Mouse (Mus musculus) embryonic facial prominence, embryonic 13.5 days (tissue): ENCODE results near the gene Ints5. TPM values are rescaled to one million over a fixed set of nuclear protein-coding genes. Genes with fewer than 3 reads are reported as not detected.
A peak's percentile ranks its signal among the peaks of the same experiment; 100 is the strongest.

Source experiments
- ATAC-seq: fragments of 200-750 bp; cut with Nextera tagmentation; 2 replicates; pipeline ENCODE4 v1.8.0; 2017; ENCODE audit warnings: low read depth; ENCODE audit not compliant: insufficient number of reproducible peaks, insufficient read depth, low FRiP score, low TSS enrichment
- H3K27ac ChIP-seq: fragments of 300-500 bp; sonication (generic); 2 replicates; pipeline ENCODE4 v1.5.1; 2015; ENCODE audit warnings: moderate library complexity, mild to moderate bottlenecking, inconsistent platforms
- H3K27me3 ChIP-seq: fragments of 300-500 bp; sonication (generic); 2 replicates; pipeline ENCODE4 v1.6.1; 2015; ENCODE audit warnings: mild to moderate bottlenecking, inconsistent platforms
- H3K36me3 ChIP-seq: fragments of 300-500 bp; sonication (generic); 2 replicates; pipeline ENCODE4 v1.6.1; 2015; ENCODE audit warnings: mild to moderate bottlenecking, inconsistent platforms
- H3K4me1 ChIP-seq: fragments of 300-500 bp; sonication (generic); 2 replicates; pipeline ENCODE4 v1.6.1; 2015; ENCODE audit warnings: inconsistent platforms
- H3K4me2 ChIP-seq: fragments of 300-500 bp; sonication (generic); 2 replicates; pipeline ENCODE4 v1.6.1; 2015; ENCODE audit warnings: moderate library complexity, mild to moderate bottlenecking, inconsistent platforms
- H3K4me3 ChIP-seq: fragments of 300-500 bp; sonication (generic); 2 replicates; pipeline ENCODE4 v1.5.1; 2015; ENCODE audit warnings: mild to moderate bottlenecking, inconsistent platforms
- H3K9ac ChIP-seq: fragments of 300-500 bp; sonication (generic); 2 replicates; pipeline ENCODE4 v1.6.1; 2015; ENCODE audit warnings: mild to moderate bottlenecking, inconsistent platforms
- H3K9me3 ChIP-seq: fragments of 300-500 bp; sonication (generic); 2 replicates; pipeline ENCODE4 v1.6.1; 2016; ENCODE audit warnings: inconsistent platforms
- WGBS: fragments of 180-500 bp; shearing (Covaris S2); methylation state at CpG from one replicate; pipeline ENCODE4 v1.1.7; 2015; ENCODE audit warnings: mixed read lengths; 5-methylcytosine and 5-hydroxymethylcytosine counted together
- polyA plus RNA-seq: library from polyadenylated mRNA; unstranded; fragments of >200 nt; fragmentation: Nextera tagmentation; extraction: Ambion mirVana; gene quantifications from 2 replicates; pipeline ENCODE4 v1.2.1, GENCODE M21; 2015

Gene Ints5
- polyA plus RNA-seq, 1 experiment from 2014 or later, result 42.6 TPM

DNA sequence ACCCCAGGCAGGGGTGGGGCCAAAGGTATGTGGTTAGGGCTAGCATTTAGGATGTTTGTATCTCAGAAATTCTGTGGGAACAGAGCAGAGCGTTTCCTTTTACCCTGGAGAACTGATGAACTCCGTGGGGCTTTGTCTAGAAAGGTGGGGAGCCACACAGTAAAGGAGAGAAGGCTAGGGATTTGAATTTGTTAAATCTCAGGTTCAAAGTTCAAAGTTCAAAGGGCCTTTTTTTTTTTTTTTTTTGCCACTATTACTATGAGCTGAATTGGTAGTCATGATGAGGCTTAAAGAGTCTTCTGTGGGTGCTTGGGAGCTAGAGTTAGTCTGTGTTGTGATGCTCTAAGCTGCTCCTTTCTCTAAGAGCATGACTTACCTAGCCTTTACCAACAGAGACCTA, 43.9 kb downstream of the Ints5 start:
- Histone ChIP-seq H3K9me3 (no peaks in the 10 kb centered on the region), H3K4me2 (no peak overlapping the region), H3K36me3 (peaks cover 74% of the 10 kb centered on the region), H3K9ac (no peak overlapping the region), H3K27me3 (no peaks in the 10 kb centered on the region), H3K4me1 (peaks cover 15% of the 10 kb centered on the region), H3K27ac (no peak overlapping the region), H3K4me3 (no peak overlapping the region)
- WGBS, result 86% methylated on average over 2 of the region's 2 CpGs
- ATAC-seq, result no peak

DNA sequence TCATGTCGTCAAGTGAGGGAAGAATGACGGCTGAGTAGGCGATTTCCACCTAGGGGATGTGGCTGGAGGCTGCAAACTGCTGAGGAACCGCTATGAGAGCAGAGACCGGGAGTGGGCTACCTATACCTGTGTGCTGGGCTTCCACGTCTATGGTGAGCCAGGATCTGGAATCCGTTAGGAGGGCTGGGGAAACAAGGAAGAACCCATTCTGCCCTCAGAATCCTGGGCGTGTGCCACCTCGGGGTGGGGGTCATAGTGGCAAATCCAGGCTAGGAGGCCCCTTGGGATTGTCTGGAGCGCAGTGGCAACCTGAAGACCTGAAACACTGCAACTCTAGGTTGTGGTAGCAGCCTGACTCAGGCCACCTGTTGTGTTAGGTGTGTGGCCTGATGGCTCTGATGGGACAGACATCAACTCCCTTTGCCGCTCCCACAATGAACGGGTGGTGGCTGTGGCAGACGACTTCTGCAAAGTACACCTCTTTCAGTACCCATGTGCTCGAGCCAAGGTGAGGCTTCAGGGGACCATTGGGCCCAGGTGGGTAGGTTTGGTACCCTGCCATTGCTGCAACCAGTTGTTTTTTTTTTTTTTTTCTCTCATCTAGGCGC, 47.8 kb downstream of the Ints5 start:
- Histone ChIP-seq H3K27me3 (no peaks in the 10 kb centered on the region), H3K4me3 (peak overlapping the region; percentile 97), H3K9ac (peak overlapping the region; percentile 99), H3K9me3 (no peaks in the 10 kb centered on the region), H3K27ac (peak overlapping the region; percentile 99), H3K4me2 (peak overlapping the region; percentile 59), H3K36me3 (peaks cover 59% of the 10 kb centered on the region), H3K4me1 (peaks cover 42% of the 10 kb centered on the region)
- ATAC-seq, result no peak
- WGBS, result 73% methylated on average over 15 of the region's 15 CpGs

DNA sequence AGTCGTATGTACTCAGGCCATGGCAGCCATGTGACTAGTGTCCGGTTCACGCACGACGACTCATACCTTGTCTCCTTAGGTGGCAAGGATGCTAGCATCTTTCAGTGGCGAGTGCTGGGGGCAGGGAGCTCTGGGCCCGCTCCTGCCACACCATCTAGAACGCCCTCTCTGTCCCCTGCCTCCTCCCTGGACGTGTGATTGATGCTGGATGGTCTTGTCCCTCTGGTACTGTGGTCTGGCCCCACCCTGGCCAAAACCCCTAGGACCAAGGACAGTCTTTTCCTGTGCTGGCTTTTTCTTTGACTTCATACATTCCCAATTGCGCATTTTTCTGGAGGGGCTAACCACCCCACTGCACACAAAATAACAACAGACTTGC, 48.3 kb downstream of the Ints5 start:
- Histone ChIP-seq H3K4me3 (peak overlapping the region; percentile 97), H3K27me3 (no peaks in the 10 kb centered on the region), H3K9me3 (no peaks in the 10 kb centered on the region), H3K4me1 (peaks cover 43% of the 10 kb centered on the region), H3K27ac (peak overlapping the region; percentile 99), H3K4me2 (peak overlapping the region; percentile 59), H3K9ac (peak overlapping the region; percentile 99), H3K36me3 (peaks cover 61% of the 10 kb centered on the region)
- ATAC-seq, result no peak
- 38% methylated on average over 10 of the region's 10 CpGs for WGBS

DNA sequence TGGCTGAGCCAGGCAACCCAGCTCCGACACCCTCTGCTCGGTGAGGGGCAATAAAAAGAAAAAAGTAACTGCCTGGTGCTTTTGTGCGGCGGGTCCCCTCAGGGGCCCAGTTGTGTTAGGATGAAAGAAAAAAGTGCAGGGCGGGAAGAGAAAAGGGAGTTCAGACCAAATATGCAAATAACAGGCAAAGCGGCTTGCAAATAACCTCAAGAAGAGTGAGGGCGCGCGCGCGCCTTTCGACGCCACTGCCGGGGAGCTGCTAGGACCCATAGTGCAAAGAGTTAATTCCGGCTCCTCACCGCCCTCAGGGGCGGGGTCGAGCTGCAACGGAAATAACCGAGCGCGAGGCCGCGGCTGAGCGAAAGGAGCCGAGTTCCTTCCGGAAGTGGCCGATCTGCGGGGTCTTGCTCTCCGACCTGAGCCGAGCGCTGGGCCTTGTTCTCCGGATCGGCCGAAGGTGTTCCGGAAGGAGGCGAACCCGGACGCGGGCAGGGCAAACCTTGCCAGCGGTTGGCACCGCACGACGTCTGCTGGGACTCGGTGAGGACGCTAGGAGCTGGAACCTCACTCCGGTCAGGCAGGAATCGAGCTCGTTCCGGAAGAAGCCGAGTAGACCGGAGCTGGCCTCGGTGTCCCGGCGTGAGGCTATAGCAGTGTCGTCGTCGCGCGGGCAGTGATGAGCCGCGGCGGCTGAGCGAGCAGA, 48.9 kb downstream of the Ints5 start, which contains the start of gene Mta2:
Gene Mta2 (plus strand): TSS at position 361 of the 703 bp plus-strand sequence.
- under 1% methylated on average over 64 of the region's 64 CpGs for WGBS
- peaks cover 43% of the 10 kb centered on the region for H3K4me1 ChIP-seq
- H3K27ac ChIP-seq, result peak within 1 kb of the TSS; percentile 99
- peak; percentile 86 for ATAC-seq
- peak within 1 kb of the TSS; percentile 97 for H3K4me3 ChIP-seq
- H3K27me3 ChIP-seq, result no peaks in the 10 kb centered on the region
- no peaks in the 10 kb centered on the region for H3K9me3 ChIP-seq
- H3K36me3 ChIP-seq, result peaks cover 60% of the 10 kb centered on the region
- H3K9ac ChIP-seq, result peak within 1 kb of the TSS; percentile 99
- H3K4me2 ChIP-seq, result peak within 1 kb of the TSS; percentile 59

DNA sequence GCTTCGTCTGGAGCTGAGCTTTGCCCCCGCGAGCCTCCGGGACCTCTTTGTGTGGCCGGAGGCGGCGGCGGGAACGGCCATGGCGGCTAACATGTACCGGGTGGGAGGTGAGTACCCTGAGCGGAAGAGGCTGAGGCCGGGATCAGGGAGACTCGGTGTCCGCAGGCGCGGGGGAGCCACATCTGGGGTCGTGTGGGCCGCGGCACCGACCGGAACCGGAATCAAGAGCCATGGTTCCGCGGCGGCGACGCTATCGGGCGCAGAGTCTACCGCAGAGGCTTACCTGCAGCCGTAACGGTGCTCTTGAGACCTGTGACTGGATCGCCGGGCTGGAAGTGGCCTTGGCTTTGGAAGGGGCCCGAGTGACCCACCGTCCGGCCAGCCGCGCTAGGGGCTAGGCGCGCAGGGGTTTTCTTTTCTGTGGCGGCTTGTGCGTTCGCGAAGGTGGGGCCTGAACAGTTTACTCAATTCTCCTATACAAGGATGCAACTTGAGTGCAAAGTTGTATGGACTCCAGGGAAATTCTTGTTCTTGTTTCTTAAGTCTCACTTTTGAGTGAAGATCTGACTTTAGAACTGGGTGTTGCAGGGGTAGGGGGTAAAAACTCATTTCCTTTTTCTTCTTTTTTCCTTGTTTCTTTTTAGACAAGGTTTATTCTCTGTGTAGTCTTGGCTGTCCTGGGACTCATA, 49.6 kb downstream of the Ints5 start:
- Histone ChIP-seq H3K4me3 (peak overlapping the region; percentile 97), H3K9me3 (no peaks in the 10 kb centered on the region), H3K27me3 (no peaks in the 10 kb centered on the region), H3K36me3 (peaks cover 59% of the 10 kb centered on the region), H3K9ac (peak overlapping the region; percentile 99), H3K4me2 (peak overlapping the region; percentile 59), H3K27ac (peak overlapping the region; percentile 99), H3K4me1 (peaks cover 43% of the 10 kb centered on the region)
- ATAC-seq, result peak; percentile 62
- under 1% methylated on average over 46 of the region's 46 CpGs for WGBS

DNA sequence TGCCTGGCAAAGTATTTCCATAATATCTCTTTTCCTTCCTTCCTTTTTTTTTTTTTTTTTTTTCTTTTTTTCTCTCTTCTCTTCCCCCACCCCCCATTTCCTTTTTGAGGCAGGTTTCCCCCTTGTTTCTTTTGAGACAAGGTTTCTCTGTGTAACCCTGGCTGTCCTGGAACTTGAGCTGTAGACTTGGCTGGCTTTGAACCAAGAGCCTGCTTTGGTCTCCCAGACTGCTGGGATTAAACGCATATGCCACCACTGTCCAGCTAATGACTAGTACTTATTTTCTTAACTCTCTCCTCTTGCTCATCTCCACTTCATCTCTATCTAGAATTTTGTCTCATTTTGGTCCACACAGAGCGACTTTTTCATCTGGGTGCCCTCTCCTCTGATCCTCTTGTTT, 50.2 kb downstream of the Ints5 start:
- H3K36me3 ChIP-seq, result peaks cover 60% of the 10 kb centered on the region
- no peaks in the 10 kb centered on the region for H3K27me3 ChIP-seq
- no peaks in the 10 kb centered on the region for H3K9me3 ChIP-seq
- 55% methylated on average over 2 of the region's 2 CpGs for WGBS
- H3K27ac ChIP-seq, result peak overlapping the region; percentile 28; the same call in 1 of the 2 replicates
- H3K4me2 ChIP-seq, result peak overlapping the region; percentile 59
- peak overlapping the region; percentile 99 for H3K9ac ChIP-seq
- ATAC-seq, result no peak
- H3K4me3 ChIP-seq, result peak overlapping the region; percentile 97
- peaks cover 43% of the 10 kb centered on the region for H3K4me1 ChIP-seq

DNA sequence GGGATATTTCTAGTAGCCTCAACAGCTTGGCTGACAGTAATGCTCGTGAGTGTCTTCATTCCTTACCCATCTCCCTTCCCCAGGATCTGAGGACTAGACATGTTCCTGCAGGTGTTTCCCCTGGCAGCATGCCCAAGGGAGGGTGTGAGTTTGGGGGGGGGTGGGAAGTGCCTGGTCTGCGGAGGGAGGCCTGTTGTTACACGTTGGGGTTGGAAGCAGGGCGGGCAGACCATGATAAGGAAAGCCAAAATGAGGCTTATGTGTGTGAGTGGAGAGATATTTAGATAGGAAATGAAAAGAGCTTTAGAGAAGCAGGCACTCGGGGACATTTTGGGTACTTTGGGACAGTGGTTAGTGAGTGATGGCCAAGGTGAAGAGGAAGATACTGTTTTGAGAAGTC, 51.3 kb downstream of the Ints5 start:
- Histone ChIP-seq H3K4me1 (peaks cover 43% of the 10 kb centered on the region), H3K4me2 (peak overlapping the region; percentile 59), H3K9ac (peak overlapping the region; percentile 59), H3K9me3 (no peaks in the 10 kb centered on the region), H3K27me3 (no peaks in the 10 kb centered on the region), H3K36me3 (peaks cover 60% of the 10 kb centered on the region), H3K27ac (peak overlapping the region; percentile 44; the same call in 1 of the 2 replicates), H3K4me3 (peak overlapping the region; percentile 97)
- ATAC-seq, result no peak
- WGBS, result 54% methylated on average over 5 of the region's 5 CpGs

DNA sequence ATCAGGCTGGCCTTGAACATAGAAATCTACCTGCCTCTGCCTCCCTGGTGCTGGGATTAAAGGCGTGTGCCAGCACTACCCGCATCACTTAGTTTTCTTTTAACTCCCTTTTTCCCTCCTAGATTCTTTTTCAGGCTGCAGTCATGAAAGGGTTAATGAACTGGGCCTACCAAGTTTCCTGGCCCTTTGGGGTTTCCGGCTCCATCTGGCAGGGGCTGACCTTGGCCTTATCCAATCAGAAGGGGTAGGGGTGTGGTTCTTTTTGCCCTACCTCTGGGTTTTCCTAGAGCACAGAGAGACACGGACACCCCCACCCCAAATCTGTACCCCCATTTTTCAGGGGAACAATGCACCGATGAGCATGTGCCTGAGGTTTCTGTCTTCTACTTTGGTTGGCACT, 51.9 kb downstream of the Ints5 start:
- H3K4me1 ChIP-seq, result peaks cover 43% of the 10 kb centered on the region
- peak overlapping the region; percentile 64 for H3K27ac ChIP-seq
- no peak for ATAC-seq
- 29% methylated on average over 5 of the region's 5 CpGs for WGBS
- H3K36me3 ChIP-seq, result peaks cover 61% of the 10 kb centered on the region
- H3K9me3 ChIP-seq, result no peaks in the 10 kb centered on the region
- H3K4me2 ChIP-seq, result peak overlapping the region; percentile 59
- no peaks in the 10 kb centered on the region for H3K27me3 ChIP-seq
- H3K9ac ChIP-seq, result peak overlapping the region; percentile 61; the same call in 1 of the 2 replicates
- peak overlapping the region; percentile 29 for H3K4me3 ChIP-seq

GRCm38 (mm10) chr19:8945251-8945650, 52.4 kb downstream of the Ints5 start:
- peak overlapping the region; percentile 59 for H3K4me2 ChIP-seq
- no peaks in the 10 kb centered on the region for H3K27me3 ChIP-seq
- no peak for ATAC-seq
- peak overlapping the region; percentile 64; the same call in 1 of the 2 replicates for H3K27ac ChIP-seq
- no peaks in the 10 kb centered on the region for H3K9me3 ChIP-seq
- peak overlapping the region; percentile 61; the same call in 1 of the 2 replicates for H3K9ac ChIP-seq
- peaks cover 41% of the 10 kb centered on the region for H3K4me1 ChIP-seq
- peaks cover 62% of the 10 kb centered on the region for H3K36me3 ChIP-seq
- H3K4me3 ChIP-seq, result peak overlapping the region; percentile 29
- WGBS, result 78% methylated on average over 6 of the region's 6 CpGs

GRCm38 (mm10) chr19:8946929-8947328, 54.1 kb downstream of the Ints5 start:
- WGBS, result 87% methylated on average over 7 of the region's 7 CpGs
- ATAC-seq, result no peak
- H3K4me3 ChIP-seq, result no peak overlapping the region

More at GRCm38 (mm10) chr19:8946929-8947328, 54.1 kb downstream of the Ints5 start:
- H3K9me3 ChIP-seq, result no peaks in the 10 kb centered on the region
- H3K36me3 ChIP-seq, result peaks cover 77% of the 10 kb centered on the region
- no peaks in the 10 kb centered on the region for H3K27me3 ChIP-seq
- H3K4me2 ChIP-seq, result no peak overlapping the region
- H3K9ac ChIP-seq, result no peak overlapping the region
- no peak overlapping the region for H3K27ac ChIP-seq
- H3K4me1 ChIP-seq, result peaks cover 28% of the 10 kb centered on the region
